Mouse (Mus musculus): ENCODE measurements around the gene Cd19. TPM values are rescaled to one million over a fixed set of nuclear protein-coding genes. Genes with fewer than 3 reads are reported as not detected.

Gene Cd19
- polyA plus RNA-seq (2012; rRNA removed): 0.06 and 0.09 TPM in 2 replicates

DNA sequence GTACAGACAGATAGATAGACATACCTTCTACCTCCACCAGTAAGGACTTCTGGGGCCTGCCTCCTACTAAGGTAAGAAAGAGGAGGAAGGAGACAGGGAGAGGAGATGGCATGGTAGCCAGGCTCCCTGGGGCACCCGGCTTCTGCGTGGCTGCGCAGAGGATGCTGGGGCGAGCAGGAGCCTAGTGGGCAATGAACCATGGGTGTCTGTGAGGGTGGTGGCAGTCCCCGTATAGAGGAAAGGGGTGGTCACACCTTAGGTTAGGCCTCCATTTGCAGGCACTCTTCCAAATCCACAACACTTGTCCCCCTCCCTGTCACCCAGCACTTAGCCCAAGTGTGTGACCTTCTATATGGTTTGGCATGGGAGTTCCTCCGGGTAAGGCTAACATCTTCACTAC is at the start of gene Cd19:
Gene Cd19 (minus strand): TSS at position 165 of the 400 bp plus-strand sequence.

DNA sequence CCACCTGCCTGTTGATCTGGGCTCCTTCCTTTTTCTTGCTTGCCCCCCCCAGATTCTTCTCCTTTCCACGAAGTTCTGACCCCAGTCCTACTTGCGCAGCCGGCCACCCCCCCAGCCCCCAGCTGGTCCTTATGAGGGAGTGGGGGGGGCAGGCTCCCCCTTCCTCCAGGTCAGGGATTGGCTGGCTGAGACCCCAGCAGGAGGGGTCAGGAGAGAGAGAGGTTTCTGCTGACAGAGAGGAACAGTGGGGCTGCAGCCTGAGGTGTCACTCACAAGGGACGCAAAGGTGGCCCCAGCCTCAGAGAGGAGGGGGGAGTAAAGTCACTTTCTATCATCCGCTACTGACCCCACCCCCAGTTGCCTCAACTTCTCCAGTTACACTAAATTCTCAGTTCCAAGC is 48.3 kb upstream of the Cd19 start, which contains the start of gene Atp2a1:
Gene Atp2a1 (minus strand): TSS at position 105 of the 400 bp plus-strand sequence.

DNA sequence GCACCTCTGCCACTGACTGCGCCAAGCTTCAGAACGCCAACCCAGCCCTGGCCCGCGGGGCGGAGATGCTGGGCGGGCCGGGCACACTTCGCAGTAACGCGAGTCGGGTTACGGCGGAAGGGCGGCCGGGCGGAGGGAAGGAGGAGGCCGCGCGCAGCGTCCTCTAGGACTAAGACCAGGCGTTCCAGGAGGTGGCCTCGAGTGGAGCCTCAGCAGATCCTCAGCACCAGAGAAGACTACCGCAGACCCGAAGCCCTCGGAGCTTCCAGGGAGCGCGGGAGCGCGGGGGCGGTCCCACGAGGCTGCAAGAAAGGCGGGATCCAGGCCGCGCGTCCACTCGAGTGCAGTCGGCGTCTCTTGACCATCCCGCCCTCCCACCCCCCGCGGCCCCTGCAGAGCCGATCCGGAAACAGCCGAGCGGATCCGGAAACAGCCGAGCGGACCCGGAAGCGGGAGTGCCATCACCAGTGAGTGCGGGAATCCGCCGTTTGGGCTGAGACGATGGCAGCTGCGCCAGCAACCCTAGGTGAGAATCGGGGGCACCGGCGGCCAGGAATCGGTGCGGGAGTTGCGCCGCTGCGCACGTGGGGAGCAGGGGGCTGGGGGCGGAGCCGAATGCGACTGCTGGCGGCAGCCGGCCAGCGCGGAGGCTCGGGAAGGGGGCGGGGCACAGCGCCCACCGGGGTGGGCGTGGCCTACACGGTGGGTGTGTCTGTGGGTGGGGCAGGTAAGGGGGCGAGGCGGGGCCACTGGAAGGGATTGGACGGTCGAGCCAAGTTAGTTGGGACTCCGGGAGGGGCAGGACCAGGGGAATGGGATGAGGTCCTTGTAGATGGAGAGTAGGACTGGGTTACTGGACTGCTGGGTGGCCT is 14.2 kb upstream of the Cd19 start, which contains the start of gene Rabep2:
Gene Rabep2 (plus strand): TSS at position 129 of the 872 bp plus-strand sequence.

DNA sequence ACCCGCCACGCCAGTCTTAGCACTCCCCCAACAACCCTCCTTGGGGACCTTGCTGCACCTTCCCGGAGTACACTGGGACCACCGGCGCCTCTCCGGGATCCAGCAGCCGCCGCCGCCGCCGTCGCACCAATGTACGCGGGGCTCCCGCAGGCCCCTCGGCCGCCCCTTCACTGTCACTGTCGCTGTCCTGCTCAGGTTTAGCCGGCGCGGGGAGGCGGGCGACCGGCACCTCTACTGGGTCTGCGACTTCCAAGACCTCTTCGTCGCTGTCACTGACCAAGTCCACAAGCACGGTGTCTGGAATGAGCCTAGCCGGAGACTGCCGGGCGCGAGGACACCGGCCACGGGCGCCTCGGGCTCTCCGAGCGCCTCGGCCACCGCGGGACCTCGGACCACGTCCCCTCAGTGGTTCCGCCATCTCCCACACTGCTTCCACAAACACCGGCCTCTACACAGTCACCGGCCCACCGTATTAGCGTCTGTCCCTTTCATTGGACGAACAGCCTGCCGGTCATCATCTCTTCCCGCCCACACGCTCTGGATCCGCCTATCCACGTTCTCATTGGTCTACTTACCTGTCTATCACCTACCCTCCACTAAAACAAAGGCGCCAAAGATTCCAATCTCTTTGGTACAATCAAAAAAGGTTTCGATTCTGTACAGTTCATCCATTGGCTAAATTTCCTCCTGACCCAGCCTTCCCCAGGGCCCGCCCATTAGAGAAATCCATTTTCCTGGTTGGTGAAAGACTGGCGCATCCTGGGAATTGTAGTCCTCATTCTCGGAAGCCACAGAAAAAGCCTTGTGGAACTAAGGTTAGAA is 18.2 kb downstream of the Cd19 start, which contains the start of gene Nfatc2ip:
Gene Nfatc2ip (minus strand): TSS at position 440 of the 822 bp plus-strand sequence.

DNA sequence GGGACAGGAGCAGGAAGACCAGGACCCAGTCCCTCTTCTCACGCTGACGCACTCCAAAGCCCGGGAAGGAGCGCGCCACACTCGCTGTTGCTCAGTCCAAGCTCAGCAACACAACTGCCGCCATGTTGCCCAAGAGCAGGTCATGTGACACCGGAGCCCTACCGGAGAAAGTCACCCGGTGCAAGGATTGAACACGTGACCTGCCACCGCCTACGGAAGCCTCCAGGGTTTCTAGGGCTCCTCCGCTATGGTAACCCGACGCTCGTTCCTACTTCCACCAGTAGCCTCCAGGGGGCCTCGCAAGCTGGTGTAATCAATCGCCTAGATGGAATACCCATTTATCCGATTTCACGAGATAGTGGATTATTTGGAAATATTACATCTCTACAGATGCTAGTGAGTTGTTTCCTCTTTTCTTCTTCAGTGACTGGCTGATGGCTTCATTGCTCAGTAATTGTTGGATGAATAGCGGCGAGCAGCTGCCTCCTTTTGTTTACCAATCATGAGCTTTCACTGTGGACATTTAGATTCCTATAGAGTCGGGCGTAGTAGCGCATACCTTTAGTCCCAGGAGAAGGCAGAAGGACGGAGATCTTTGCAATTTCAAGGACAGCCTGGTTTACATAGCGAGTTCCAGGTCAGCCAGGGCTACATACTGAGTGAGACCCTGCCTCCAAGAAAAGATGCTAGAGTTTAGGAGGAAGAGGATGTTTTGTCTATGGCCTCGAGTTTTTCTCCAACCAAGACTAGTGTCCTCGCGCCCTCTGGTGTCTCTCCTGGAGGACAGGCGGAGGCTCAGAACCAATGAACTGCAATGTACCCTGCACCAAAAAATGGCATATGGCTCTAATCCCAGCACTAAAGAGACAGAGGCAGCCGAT is 37.2 kb downstream of the Cd19 start, which contains the start of gene Spns1:
Gene Spns1 (minus strand): TSS at position 173 of the 881 bp plus-strand sequence.

DNA sequence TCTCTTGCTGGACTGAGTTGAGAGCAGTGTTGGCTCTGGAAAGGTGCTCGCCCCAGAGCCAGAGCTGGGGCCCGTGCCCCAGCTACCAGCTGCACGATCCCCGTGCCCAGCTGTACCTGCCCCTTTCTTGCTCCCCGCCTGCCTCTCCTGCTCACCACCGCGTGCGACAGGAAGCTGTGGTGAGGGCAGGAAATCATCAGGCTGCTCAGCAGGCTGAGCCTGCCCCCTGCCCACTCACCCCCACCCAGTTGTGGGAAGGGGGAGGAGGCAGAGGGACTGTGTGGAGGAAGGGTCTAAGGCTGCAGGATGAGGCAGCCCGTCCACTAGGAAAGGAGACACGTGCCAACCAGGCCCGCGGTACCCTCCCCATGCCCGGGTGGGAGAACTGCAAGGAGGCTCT is 45.3 kb downstream of the Cd19 start, which contains the start of gene Lat:
Gene Lat (minus strand): TSS at position 178 of the 400 bp plus-strand sequence.

Other genes with a start within 250 kb of the Cd19 start
- 159 and 193 TPM in 2 replicates for gene Xpo6, start 214.4 kb downstream of the Cd19 start, polyA plus RNA-seq (2012; rRNA removed)
- gene Sbk1, start 142.3 kb downstream of the Cd19 start, polyA plus RNA-seq (2012; rRNA removed): 308 and 368 TPM in 2 replicates
- gene Lat, start 45.3 kb downstream of the Cd19 start, polyA plus RNA-seq (2012; rRNA removed): 2.3 and 3.1 TPM in 2 replicates
- 169 and 177 TPM in 2 replicates for gene Spns1, start 37.4 kb downstream of the Cd19 start, polyA plus RNA-seq (2012; rRNA removed)
- 12.3 and 14.0 TPM in 2 replicates for gene Nfatc2ip, start 18.2 kb downstream of the Cd19 start, polyA plus RNA-seq (2012; rRNA removed)
- gene Rabep2, start 13.9 kb upstream of the Cd19 start, polyA plus RNA-seq (2012; rRNA removed): 25.2 and 30.6 TPM in 2 replicates
- 0.54 and 17.8 TPM in 2 replicates for gene Atp2a1, start 48.2 kb upstream of the Cd19 start, polyA plus RNA-seq (2012; rRNA removed)
- gene Sh2b1, start 60.5 kb upstream of the Cd19 start, polyA plus RNA-seq (2012; rRNA removed): 84.3 and 86.1 TPM in 2 replicates
- gene Tufm, start 72.5 kb upstream of the Cd19 start, polyA plus RNA-seq (2012; rRNA removed): 113 and 115 TPM in 2 replicates
- 171 and 200 TPM in 2 replicates for gene Atxn2l, start 88.5 kb upstream of the Cd19 start, polyA plus RNA-seq (2012; rRNA removed)
- 129 and 135 TPM in 2 replicates for gene Eif3c, start 151.5 kb upstream of the Cd19 start, polyA plus RNA-seq (2012; rRNA removed)
- gene Apobr, start 170.1 kb upstream of the Cd19 start, polyA plus RNA-seq (2012; rRNA removed): 0.49 and 0.66 TPM in 2 replicates
- gene Cln3, start 170.9 kb upstream of the Cd19 start, polyA plus RNA-seq (2012; rRNA removed): 49.6 and 55.6 TPM in 2 replicates
- 0.11 TPM in 1 of 2 replicates, not detected in the other for gene Il27, start 180.1 kb upstream of the Cd19 start, polyA plus RNA-seq (2012; rRNA removed)
- gene Nupr1, start 216.0 kb upstream of the Cd19 start, polyA plus RNA-seq (2012; rRNA removed): 7.5 and 10.1 TPM in 2 replicates
- gene Sgf29, start 234.4 kb upstream of the Cd19 start, polyA plus RNA-seq (2012; rRNA removed): 57.0 and 60.0 TPM in 2 replicates